In the genomic region with DNA sequence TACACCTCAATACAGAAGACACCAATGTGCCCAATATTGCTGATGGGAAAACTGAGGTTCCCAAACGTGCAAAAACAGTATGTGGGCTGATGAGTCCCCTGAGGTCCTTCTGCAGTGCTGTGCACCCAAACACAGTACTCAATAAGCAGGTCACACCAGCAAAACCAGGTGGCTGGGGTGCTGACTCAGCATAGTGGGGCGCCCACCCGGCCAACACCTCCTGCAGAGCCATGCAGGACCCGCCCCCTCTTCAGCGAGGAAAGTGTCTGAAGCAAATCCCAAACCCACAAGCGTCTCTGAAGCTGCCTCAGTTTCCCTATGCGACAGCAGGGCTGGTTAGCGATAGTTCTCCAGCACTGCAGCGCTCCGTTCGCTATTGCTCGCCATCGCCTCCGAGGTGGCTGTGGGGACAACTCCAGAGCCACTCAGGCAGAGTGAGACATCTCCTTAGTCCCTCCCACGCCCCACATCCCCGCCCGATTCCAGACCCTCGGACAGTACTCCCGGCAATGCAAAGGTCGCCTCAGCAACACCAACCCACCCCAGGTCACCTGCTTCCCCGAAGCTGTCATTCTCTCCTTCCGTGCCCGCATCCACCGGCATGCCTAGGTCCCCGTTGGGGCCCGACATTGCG, we compare ENCODE assay signal across 8 mouse cellular contexts. TPM values are rescaled to one million over a fixed set of nuclear protein-coding genes. Genes with fewer than 3 reads are reported as not detected.
DNase-seq lines count a peak whose midpoint lies in the region; ATAC-seq and TF ChIP-seq lines count a peak whose summit lies in the region.

No protein-coding gene starts in this region.

- no peak overlapping the region for H3K27ac ChIP-seq in lung, embryonic 15.5 days
- no peak overlapping the region; the same call in 1 of the 2 replicates for H3K27ac ChIP-seq in forebrain, embryonic 15.5 days (replicated peaks)
- no peak overlapping the region for H3K27ac ChIP-seq in liver, adult 2 months (replicated peaks; ENCODE audit: insufficient read depth, low read depth, low read length)
- H3K27ac ChIP-seq in olfactory bulb, adult 2 months (ENCODE audit: insufficient read depth, low read depth, low read length) = no peak overlapping the region

- 1% methylated on average over 27 of the region's 27 CpGs for WGBS in lung, embryonic 15.5 days
- 2% methylated on average over 27 of the region's 27 CpGs for WGBS in forebrain, embryonic 15.5 days
- WGBS in liver, adult 2 months = 2% methylated on average over 27 of the region's 27 CpGs
- 1% methylated on average over 27 of the region's 27 CpGs for WGBS in olfactory bulb, adult 2 months

- peaks cover 10% of the 10 kb centered on the region for H3K4me1 ChIP-seq in lung, embryonic 15.5 days
- H3K4me1 ChIP-seq in forebrain, embryonic 15.5 days = peaks cover 12% of the 10 kb centered on the region
- H3K4me1 ChIP-seq in liver, adult 2 months (ENCODE audit: control insufficient read depth, insufficient read depth, low read length) = peaks cover 2% of the 10 kb centered on the region; the same call in 1 of the 2 replicates
- peaks cover 9% of the 10 kb centered on the region; the same call in 1 of the 2 replicates for H3K4me1 ChIP-seq in olfactory bulb, adult 2 months (ENCODE audit: control insufficient read depth, insufficient read depth, low read length)

- peaks cover 16% of the 10 kb centered on the region; the same call in 1 of the 2 replicates for H3K27me3 ChIP-seq in lung, embryonic 15.5 days
- 0 out of 2 replicates have a peak, but pooled peaks cover 5% of the 10 kb centered on the region for H3K27me3 ChIP-seq in forebrain, embryonic 15.5 days
- no peaks in the 10 kb centered on the region for H3K27me3 ChIP-seq in liver, adult 2 months (ENCODE audit: control insufficient read depth, insufficient read depth, low read length)

- H3K9ac ChIP-seq in lung, embryonic 15.5 days = peak overlapping the region; percentile 53
- peak overlapping the region; percentile 71 for H3K9ac ChIP-seq in forebrain, embryonic 15.5 days (replicated peaks)
- peak overlapping the region; percentile 82 for H3K9ac ChIP-seq in liver, adult 2 months (ENCODE audit: low read depth, low read length)

- DNase-seq in adrenal gland, postnatal 36 days = peak; percentile 59 to 62
- no peak for DNase-seq in adrenal gland, postnatal 10 days
- no peak for DNase-seq in lung, postnatal 4 days
- no peak for DNase-seq in liver, adult 2 months (ENCODE audit: extremely low read depth, low read depth, low spot score)
- no peak for DNase-seq in adrenal gland, postnatal 4 days (ENCODE audit: low spot score in 2 of 2)

- no peak for TF ChIP-seq CTCF in liver, adult 2 months (IDR thresholded peaks at IDR 0.05; ENCODE audit: low read depth, low read length)
- TF ChIP-seq CTCF in olfactory bulb, adult 2 months (IDR thresholded peaks at IDR 0.05; ENCODE audit: insufficient read depth, low read depth, low read length) = no peak

- H3K36me3 ChIP-seq in lung, embryonic 15.5 days = peaks cover 31% of the 10 kb centered on the region
- peaks cover 32% of the 10 kb centered on the region for H3K36me3 ChIP-seq in forebrain, embryonic 15.5 days
- H3K36me3 ChIP-seq in liver, adult 2 months (ENCODE audit: control insufficient read depth, insufficient read depth, low read length) = no peaks in the 10 kb centered on the region

- peak; percentile 63 for ATAC-seq in lung, embryonic 15.5 days (ENCODE audit: borderline replicate concordance, extremely low read depth, low FRiP score, low TSS enrichment)
- ATAC-seq in forebrain, embryonic 15.5 days (replicated peaks) = peak; percentile 75

- H3K4me3 ChIP-seq in lung, embryonic 15.5 days = peak overlapping the region; percentile 68
- peak overlapping the region; percentile 70 for H3K4me3 ChIP-seq in forebrain, embryonic 15.5 days
- H3K4me3 ChIP-seq in liver, adult 2 months (ENCODE audit: insufficient read depth, low read depth, low read length) = peak overlapping the region; percentile 83
- peak overlapping the region; percentile 70 for H3K4me3 ChIP-seq in olfactory bulb, adult 2 months (ENCODE audit: insufficient read depth, low read depth, low read length)

- no peaks in the 10 kb centered on the region for H3K9me3 ChIP-seq in lung, embryonic 15.5 days
- no peaks in the 10 kb centered on the region for H3K9me3 ChIP-seq in forebrain, embryonic 15.5 days

- TF ChIP-seq POLR2A in liver, adult 2 months (IDR thresholded peaks at IDR 0.05; ENCODE audit: extremely low read depth, insufficient read depth, low read length) = no peak
- TF ChIP-seq POLR2A in olfactory bulb, adult 2 months (IDR thresholded peaks at IDR 0.05; ENCODE audit: insufficient read depth, low read depth, low read length) = no peak

- no peaks in the 10 kb centered on the region for H3K79me2 ChIP-seq in liver, adult 2 months (ENCODE audit: control insufficient read depth, insufficient read depth, low read length)

- peak overlapping the region; percentile 96 for H3K4me2 ChIP-seq in lung, embryonic 15.5 days
- H3K4me2 ChIP-seq in forebrain, embryonic 15.5 days (replicated peaks) = peak overlapping the region; percentile 94

RNA-seq across cellular contexts. Expression of a gene that starts 0.5 kb away (rescaled TPM):
- 100 to 1,000 TPM; 175 to 184 TPM for total RNA-seq in adrenal gland, postnatal 36 days (2021)
- total RNA-seq in adrenal gland, postnatal 10 days (2021) = 100 to 1,000 TPM; 143 to 149 TPM
- 32.3 and 33.5 TPM in 2 replicates for polyA plus RNA-seq in lung, embryonic 15.5 days (2015; fragmentation: Nextera tagmentation; extraction: Ambion mirVana)
- polyA plus RNA-seq in forebrain, embryonic 15.5 days (2015; fragmentation: Nextera tagmentation; extraction: Ambion mirVana) = 79.5 and 80.9 TPM in 2 replicates
- 25.8 and 32.5 TPM in 2 replicates for total RNA-seq in liver, adult 2 months (2014; rRNA removed)
- 103 and 144 TPM in 2 replicates for polyA plus RNA-seq in liver, adult 2 months (2012; rRNA removed)
- not detected in 2 replicates for polyA plus RNA-seq in olfactory bulb, adult 2 months (2012; ENCODE audit: insufficient read depth, insufficient read length, low replicate concordance, missing spikeins)
- total RNA-seq in adrenal gland, postnatal 4 days (2021) = 100 to 1,000 TPM in 1 of 2 experiments, 10 to 100 TPM in 1; 94.9 to 121 TPM

RNA-seq across cellular contexts. Expression of a gene that starts 6.8 kb away (rescaled TPM):
- total RNA-seq in adrenal gland, postnatal 36 days (2021) = 1 to 10 TPM; 1.1 to 3.9 TPM
- 10 to 100 TPM; 12.0 to 21.8 TPM for total RNA-seq in adrenal gland, postnatal 10 days (2021)
- 2.2 TPM in 2 replicates for polyA plus RNA-seq in lung, embryonic 15.5 days (2015; fragmentation: Nextera tagmentation; extraction: Ambion mirVana)
- polyA plus RNA-seq in forebrain, embryonic 15.5 days (2015; fragmentation: Nextera tagmentation; extraction: Ambion mirVana) = 0.51 and 0.63 TPM in 2 replicates
- 2.1 and 10.0 TPM in 2 replicates for total RNA-seq in liver, adult 2 months (2014; rRNA removed)
- 29.3 and 45.5 TPM in 2 replicates for polyA plus RNA-seq in liver, adult 2 months (2012; rRNA removed)
- polyA plus RNA-seq in olfactory bulb, adult 2 months (2012; ENCODE audit: insufficient read depth, insufficient read length, low replicate concordance, missing spikeins) = not detected in 2 replicates
- total RNA-seq in adrenal gland, postnatal 4 days (2021) = 10 to 100 TPM; 11.5 to 33.6 TPM

RNA-seq across cellular contexts. Expression of a gene that starts 14.4 kb away (rescaled TPM):
- 10 to 100 TPM; 58.2 to 58.7 TPM for total RNA-seq in adrenal gland, postnatal 36 days (2021)
- 10 to 100 TPM; 91.7 to 98.5 TPM for total RNA-seq in adrenal gland, postnatal 10 days (2021)
- polyA plus RNA-seq in lung, embryonic 15.5 days (2015; fragmentation: Nextera tagmentation; extraction: Ambion mirVana) = 22.6 and 25.4 TPM in 2 replicates
- 39.9 and 40.3 TPM in 2 replicates for polyA plus RNA-seq in forebrain, embryonic 15.5 days (2015; fragmentation: Nextera tagmentation; extraction: Ambion mirVana)
- 22.6 and 30.7 TPM in 2 replicates for total RNA-seq in liver, adult 2 months (2014; rRNA removed)
- 24.4 and 25.5 TPM in 2 replicates for polyA plus RNA-seq in liver, adult 2 months (2012; rRNA removed)
- polyA plus RNA-seq in olfactory bulb, adult 2 months (2012; ENCODE audit: insufficient read depth, insufficient read length, low replicate concordance, missing spikeins) = not detected in 2 replicates
- 10 to 100 TPM; 49.2 to 60.7 TPM for total RNA-seq in adrenal gland, postnatal 4 days (2021)

RNA-seq across cellular contexts. Expression of a gene that starts 28.1 kb away (rescaled TPM):
- 10 to 100 TPM; 14.8 to 20.3 TPM for total RNA-seq in adrenal gland, postnatal 36 days (2021)
- total RNA-seq in adrenal gland, postnatal 10 days (2021) = 10 to 100 TPM; 15.8 to 23.8 TPM
- polyA plus RNA-seq in lung, embryonic 15.5 days (2015; fragmentation: Nextera tagmentation; extraction: Ambion mirVana) = 7.0 and 7.6 TPM in 2 replicates
- 23.7 and 29.1 TPM in 2 replicates for polyA plus RNA-seq in forebrain, embryonic 15.5 days (2015; fragmentation: Nextera tagmentation; extraction: Ambion mirVana)
- total RNA-seq in liver, adult 2 months (2014; rRNA removed) = 0.09 and 0.40 TPM in 2 replicates
- polyA plus RNA-seq in liver, adult 2 months (2012; rRNA removed) = 0.60 and 0.90 TPM in 2 replicates
- 153 TPM in 1 of 2 replicates, not detected in the other for polyA plus RNA-seq in olfactory bulb, adult 2 months (2012; ENCODE audit: insufficient read depth, insufficient read length, low replicate concordance, missing spikeins)
- total RNA-seq in adrenal gland, postnatal 4 days (2021) = 10 to 100 TPM; 41.3 to 43.4 TPM

RNA-seq across cellular contexts. Expression of a gene that starts 29.1 kb away (rescaled TPM):
- 10 to 100 TPM; 59.8 to 66.2 TPM for total RNA-seq in adrenal gland, postnatal 36 days (2021)
- 10 to 100 TPM; 49.0 to 63.5 TPM for total RNA-seq in adrenal gland, postnatal 10 days (2021)
- polyA plus RNA-seq in lung, embryonic 15.5 days (2015; fragmentation: Nextera tagmentation; extraction: Ambion mirVana) = 47.0 and 47.7 TPM in 2 replicates
- polyA plus RNA-seq in forebrain, embryonic 15.5 days (2015; fragmentation: Nextera tagmentation; extraction: Ambion mirVana) = 54.0 and 55.3 TPM in 2 replicates
- total RNA-seq in liver, adult 2 months (2014; rRNA removed) = 9.5 and 10.0 TPM in 2 replicates
- 47.1 and 71.7 TPM in 2 replicates for polyA plus RNA-seq in liver, adult 2 months (2012; rRNA removed)
- polyA plus RNA-seq in olfactory bulb, adult 2 months (2012; ENCODE audit: insufficient read depth, insufficient read length, low replicate concordance, missing spikeins) = not detected in 2 replicates
- 100 to 1,000 TPM in 1 of 2 experiments, 10 to 100 TPM in 1; 97.7 to 106 TPM for total RNA-seq in adrenal gland, postnatal 4 days (2021)

Comparison
In these comparisons a context has a peak if more than half of its experiments do, and no peak if none do; other contexts are left out.
1. DNase-seq: peak in adrenal gland, postnatal 36 days (2 of 2); none in adrenal gland, postnatal 10 days (single experiment), lung, postnatal 4 days (0 of 2), liver, adult 2 months (single experiment) and adrenal gland, postnatal 4 days (0 of 2).
2. Peak in every context shown above with its lines, with median percentiles within 50 percentile points of each other: H3K4me3 ChIP-seq and H3K9ac ChIP-seq.